Mouse (Mus musculus): ENCODE measurements around the gene Gm5447. TPM values are rescaled to one million over a fixed set of nuclear protein-coding genes. Genes with fewer than 3 reads are reported as not detected.

Gene Gm5447
- polyA plus RNA-seq, 1 experiment from 2014 or later: 0.06 TPM

DNA sequence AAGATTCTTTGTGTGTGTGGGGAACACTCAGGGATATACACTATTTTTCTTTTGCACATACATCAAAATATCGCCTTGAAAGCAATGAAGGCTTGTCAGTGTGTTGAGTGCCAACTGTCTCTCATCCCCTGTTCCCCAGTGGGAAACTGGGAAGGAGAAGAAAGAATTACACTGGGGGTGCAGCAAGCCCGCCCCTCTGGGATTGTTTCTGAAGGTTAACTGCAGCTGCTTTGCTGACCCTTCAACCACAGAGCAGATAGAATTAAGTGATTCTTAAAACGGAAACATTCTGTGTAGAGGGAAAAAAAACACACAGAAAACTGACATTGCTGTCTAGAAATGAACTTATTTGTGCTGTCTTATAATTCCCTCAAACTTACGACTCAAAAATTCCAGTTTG lies 47.5 kb downstream of the Gm5447 start:
- ATAC-seq (replicated peaks; ENCODE audit: insufficient number of reproducible peaks, insufficient read depth, low FRiP score, low read depth): no peak
- Histone ChIP-seq H3K4me3 (no peak overlapping the region), H3K27me3 (no peaks in the 10 kb centered on the region), H3K4me1 (replicated peaks) (no peaks in the 10 kb centered on the region), H3K4me2 (no peak overlapping the region), H3K9ac (no peak overlapping the region), H3K27ac (no peak overlapping the region), H3K9me3 (replicated peaks) (no peaks in the 10 kb centered on the region), H3K36me3 (no peaks in the 10 kb centered on the region)
- 44% methylated on average over 4 of the region's 4 CpGs for WGBS

GRCm38 (mm10) chr13:31021927-31022326 lies 47.9 kb downstream of the Gm5447 start:
- H3K27me3 ChIP-seq: no peaks in the 10 kb centered on the region
- no peak overlapping the region for H3K27ac ChIP-seq
- H3K4me3 ChIP-seq: no peak overlapping the region
- ATAC-seq (replicated peaks; ENCODE audit: insufficient number of reproducible peaks, insufficient read depth, low FRiP score, low read depth): no peak
- H3K4me1 ChIP-seq (replicated peaks): no peaks in the 10 kb centered on the region
- 55% methylated on average over 6 of the region's 6 CpGs for WGBS
- H3K36me3 ChIP-seq: no peaks in the 10 kb centered on the region
- no peak overlapping the region for H3K9ac ChIP-seq
- H3K9me3 ChIP-seq (replicated peaks): no peaks in the 10 kb centered on the region
- no peak overlapping the region for H3K4me2 ChIP-seq

- Histone ChIP-seq H3K9me3 (replicated peaks) (no peaks in the 10 kb centered on the region), H3K27me3 (no peaks in the 10 kb centered on the region), H3K36me3 (no peaks in the 10 kb centered on the region), H3K27ac (no peak overlapping the region), H3K9ac (no peak overlapping the region), H3K4me1 (replicated peaks) (no peaks in the 10 kb centered on the region), H3K4me2 (no peak overlapping the region), H3K4me3 (no peak overlapping the region)
- no peak for ATAC-seq (replicated peaks; ENCODE audit: insufficient number of reproducible peaks, insufficient read depth, low FRiP score, low read depth)
- WGBS: 62% methylated on average over 3 of the region's 3 CpGs
Measured at GRCm38 (mm10) chr13:31023664-31024063, 49.7 kb downstream of the Gm5447 start.

Other genes starting within 250 kb of the Gm5447 start
- gene Irf4, start 225.0 kb upstream of the Gm5447 start, polyA plus RNA-seq (2015; fragmentation: Nextera tagmentation; extraction: Ambion mirVana): 0.08 and 0.13 TPM in 2 replicates
- not detected in 2 replicates for gene Hus1b, start 26.4 kb upstream of the Gm5447 start, polyA plus RNA-seq (2015; fragmentation: Nextera tagmentation; extraction: Ambion mirVana)
- 18.6 and 20.1 TPM in 2 replicates for gene Exoc2, start 111 bp upstream of the Gm5447 start, polyA plus RNA-seq (2015; fragmentation: Nextera tagmentation; extraction: Ambion mirVana)

Data from heart, embryonic 15.5 days (tissue).